Mouse (Mus musculus) liver, embryonic 14.5 days (tissue): ENCODE data around the gene Numa1.

Source experiments
- CTCF ChIP-seq: IDR thresholded peaks from 2 replicates; pipeline ENCODE4 v1.5.1; 2016; ENCODE audit warnings: antibody characterized with exemption, low read depth, control low read depth
- EP300 ChIP-seq: IDR thresholded peaks from 2 replicates; pipeline ENCODE4 v1.6.1; 2016; ENCODE audit warnings: antibody characterized with exemption, low read depth

GRCm38 (mm10) chr7:101965606-101966005, 31.7 kb downstream of the Numa1 start:
- TF ChIP-seq CTCF (no peak), EP300 (no peak)
